Mouse (Mus musculus): ENCODE measurements around the gene Ddx17. TPM values are rescaled to one million over a fixed set of nuclear protein-coding genes. Genes with fewer than 3 reads are reported as not detected.

The Ddx17 gene
- polyA plus RNA-seq, 1 experiment from 2014 or later, result 113 TPM

- Histone ChIP-seq H3K9me3 (ENCODE audit: control insufficient read depth, low read depth, low read length) (no peaks in the 10 kb centered on the region), H3K4me2 (replicated peaks; ENCODE audit: low read depth, low read length) (no peak overlapping the region), H3K4me3 (ENCODE audit: low read depth, low read length) (no peak overlapping the region), H3K36me3 (ENCODE audit: control insufficient read depth, insufficient read depth, low read length) (peaks cover 71% of the 10 kb centered on the region), H3K27ac (ENCODE audit: low read length) (no peak overlapping the region), H3K4me1 (ENCODE audit: control insufficient read depth, insufficient read depth, low read length) (no peaks in the 10 kb centered on the region), H3K9ac (replicated peaks; ENCODE audit: low read depth, low read length) (no peak overlapping the region), H3K27me3 (ENCODE audit: control insufficient read depth, insufficient read depth, low read length) (no peaks in the 10 kb centered on the region)
- peak; percentile 29; the same call in 1 of the 2 replicates for ATAC-seq (ENCODE audit: insufficient number of reproducible peaks, insufficient read depth, low FRiP score, low read depth)
- WGBS, result 77% methylated on average over 4 of the region's 4 CpGs
Measured at GRCm38 (mm10) chr15:79527192-79527591, 19.3 kb downstream of the Ddx17 start.

GRCm38 (mm10) chr15:79525979-79526768, 20.4 kb downstream of the Ddx17 start:
- Histone ChIP-seq H3K9ac (replicated peaks; ENCODE audit: low read depth, low read length) (no peak overlapping the region), H3K4me1 (ENCODE audit: control insufficient read depth, insufficient read depth, low read length) (no peaks in the 10 kb centered on the region), H3K4me2 (replicated peaks; ENCODE audit: low read depth, low read length) (no peak overlapping the region), H3K36me3 (ENCODE audit: control insufficient read depth, insufficient read depth, low read length) (peaks cover 61% of the 10 kb centered on the region), H3K9me3 (ENCODE audit: control insufficient read depth, low read depth, low read length) (no peaks in the 10 kb centered on the region), H3K4me3 (ENCODE audit: low read depth, low read length) (no peak overlapping the region), H3K27me3 (ENCODE audit: control insufficient read depth, insufficient read depth, low read length) (no peaks in the 10 kb centered on the region), H3K27ac (ENCODE audit: low read length) (no peak overlapping the region)
- ATAC-seq (ENCODE audit: insufficient number of reproducible peaks, insufficient read depth, low FRiP score, low read depth), result no peak
- WGBS, result 64% methylated on average over 9 of the region's 9 CpGs

- 82% methylated on average over 5 of the region's 5 CpGs for WGBS
- no peaks in the 10 kb centered on the region for H3K27me3 ChIP-seq (ENCODE audit: control insufficient read depth, insufficient read depth, low read length)
- H3K36me3 ChIP-seq (ENCODE audit: control insufficient read depth, insufficient read depth, low read length), result peaks cover 55% of the 10 kb centered on the region
- no peak overlapping the region for H3K4me3 ChIP-seq (ENCODE audit: low read depth, low read length)
- H3K9me3 ChIP-seq (ENCODE audit: control insufficient read depth, low read depth, low read length), result no peaks in the 10 kb centered on the region
- H3K27ac ChIP-seq (ENCODE audit: low read length), result no peak overlapping the region
- ATAC-seq (ENCODE audit: insufficient number of reproducible peaks, insufficient read depth, low FRiP score, low read depth), result no peak
- no peaks in the 10 kb centered on the region for H3K4me1 ChIP-seq (ENCODE audit: control insufficient read depth, insufficient read depth, low read length)
- no peak overlapping the region for H3K4me2 ChIP-seq (replicated peaks; ENCODE audit: low read depth, low read length)
- no peak overlapping the region for H3K9ac ChIP-seq (replicated peaks; ENCODE audit: low read depth, low read length)
Measured at GRCm38 (mm10) chr15:79525564-79525963, 21.0 kb downstream of the Ddx17 start.

- Histone ChIP-seq H3K27ac (ENCODE audit: low read length) (no peak overlapping the region), H3K4me3 (ENCODE audit: low read depth, low read length) (no peak overlapping the region), H3K9me3 (ENCODE audit: control insufficient read depth, low read depth, low read length) (no peaks in the 10 kb centered on the region), H3K4me1 (ENCODE audit: control insufficient read depth, insufficient read depth, low read length) (peaks cover 11% of the 10 kb centered on the region), H3K4me2 (replicated peaks; ENCODE audit: low read depth, low read length) (no peak overlapping the region), H3K36me3 (ENCODE audit: control insufficient read depth, insufficient read depth, low read length) (peaks cover 5% of the 10 kb centered on the region), H3K9ac (replicated peaks; ENCODE audit: low read depth, low read length) (no peak overlapping the region), H3K27me3 (ENCODE audit: control insufficient read depth, insufficient read depth, low read length) (no peaks in the 10 kb centered on the region)
- ATAC-seq (ENCODE audit: insufficient number of reproducible peaks, insufficient read depth, low FRiP score, low read depth), result no peak
- 47% methylated on average over 16 of the region's 16 CpGs for WGBS
Measured at GRCm38 (mm10) chr15:79519400-79520220, 26.9 kb downstream of the Ddx17 start.

GRCm38 (mm10) chr15:79518571-79518970, 28.0 kb downstream of the Ddx17 start:
- no peak for ATAC-seq (ENCODE audit: insufficient number of reproducible peaks, insufficient read depth, low FRiP score, low read depth)
- peak overlapping the region; percentile 14; the same call in 1 of the 2 replicates for H3K4me2 ChIP-seq (replicated peaks; ENCODE audit: low read depth, low read length)
- 0 out of 2 replicates have a peak, but pooled peaks cover 3% of the 10 kb centered on the region for H3K27me3 ChIP-seq (ENCODE audit: control insufficient read depth, insufficient read depth, low read length)
- no peak overlapping the region for H3K27ac ChIP-seq (ENCODE audit: low read length)
- peaks cover 5% of the 10 kb centered on the region for H3K36me3 ChIP-seq (ENCODE audit: control insufficient read depth, insufficient read depth, low read length)
- WGBS, result 79% methylated on average over 3 of the region's 3 CpGs
- H3K9me3 ChIP-seq (ENCODE audit: control insufficient read depth, low read depth, low read length), result no peaks in the 10 kb centered on the region
- no peak overlapping the region for H3K4me3 ChIP-seq (ENCODE audit: low read depth, low read length)
- H3K9ac ChIP-seq (replicated peaks; ENCODE audit: low read depth, low read length), result no peak overlapping the region
- peaks cover 14% of the 10 kb centered on the region for H3K4me1 ChIP-seq (ENCODE audit: control insufficient read depth, insufficient read depth, low read length)

- ATAC-seq (ENCODE audit: insufficient number of reproducible peaks, insufficient read depth, low FRiP score, low read depth), result no peak
- Histone ChIP-seq H3K9me3 (ENCODE audit: control insufficient read depth, low read depth, low read length) (no peaks in the 10 kb centered on the region), H3K27ac (ENCODE audit: low read length) (no peak overlapping the region), H3K36me3 (ENCODE audit: control insufficient read depth, insufficient read depth, low read length) (no peaks in the 10 kb centered on the region; the same call in 1 of the 2 replicates), H3K9ac (replicated peaks; ENCODE audit: low read depth, low read length) (no peak overlapping the region), H3K4me1 (ENCODE audit: control insufficient read depth, insufficient read depth, low read length) (peaks cover 14% of the 10 kb centered on the region), H3K4me3 (ENCODE audit: low read depth, low read length) (peak overlapping the region; percentile 51; the same call in 1 of the 2 replicates), H3K27me3 (ENCODE audit: control insufficient read depth, insufficient read depth, low read length) (peaks cover 7% of the 10 kb centered on the region; the same call in 1 of the 2 replicates), H3K4me2 (replicated peaks; ENCODE audit: low read depth, low read length) (peak overlapping the region; percentile 74)
- 85% methylated on average over 4 of the region's 4 CpGs for WGBS
Measured at GRCm38 (mm10) chr15:79517710-79518109, 28.8 kb downstream of the Ddx17 start.

- Histone ChIP-seq H3K4me1 (ENCODE audit: control insufficient read depth, insufficient read depth, low read length) (peaks cover 19% of the 10 kb centered on the region), H3K4me3 (ENCODE audit: low read depth, low read length) (peak within 1 kb of the TSS; percentile 51), H3K36me3 (ENCODE audit: control insufficient read depth, insufficient read depth, low read length) (no peaks in the 10 kb centered on the region), H3K4me2 (replicated peaks; ENCODE audit: low read depth, low read length) (peak within 1 kb of the TSS; percentile 74), H3K27me3 (ENCODE audit: control insufficient read depth, insufficient read depth, low read length) (peaks cover 11% of the 10 kb centered on the region; the same call in 1 of the 2 replicates), H3K27ac (ENCODE audit: low read length) (peak within 1 kb of the TSS; percentile 40), H3K9ac (replicated peaks; ENCODE audit: low read depth, low read length) (peak within 1 kb of the TSS; percentile 62), H3K9me3 (ENCODE audit: control insufficient read depth, low read depth, low read length) (no peaks in the 10 kb centered on the region)
- ATAC-seq (ENCODE audit: insufficient number of reproducible peaks, insufficient read depth, low FRiP score, low read depth), result peak; percentile 73
- WGBS, result under 1% methylated on average over 71 of the region's 71 CpGs
Measured at GRCm38 (mm10) chr15:79516171-79517096, 30.1 kb downstream of the Ddx17 start, which contains the start of gene Kdelr3. Gene Kdelr3, plus strand, starts transcription at chr15:79516411.

Measured in stomach, embryonic 14.5 days (tissue).